Mouse (Mus musculus) urinary bladder, postnatal 4 days (tissue): ENCODE results near the gene Tmem87a.

Source experiments
- DNase-seq, 2 experiments: peaks; one replicate each; pipeline ENCODE4 v3.0.0; 2021 to 2022; ENCODE audit warnings: low spot score in 2 of 2

Gene Tmem87a

GRCm38 (mm10) chr2:120366501-120366900, 37.4 kb downstream of the Tmem87a start:
- no peak for DNase-seq

- DNase-seq, result no peak
These were observed 43.5 kb downstream of the Tmem87a start for GRCm38 (mm10) chr2:120360425-120360824.

- DNase-seq, result peak; percentile 82 to 93
These were observed 50.9 kb downstream of the Tmem87a start, which contains the start of gene Vps39 for GRCm38 (mm10) chr2:120352682-120353646. Gene Vps39 (minus strand): TSS chr2:120353137.

- no peak for DNase-seq
These were observed 52.6 kb downstream of the Tmem87a start for GRCm38 (mm10) chr2:120351321-120351720.

GRCm38 (mm10) chr2:120348120-120348519, 55.8 kb downstream of the Tmem87a start:
- no peak for DNase-seq

- no peak for DNase-seq
These were observed 62.2 kb downstream of the Tmem87a start for GRCm38 (mm10) chr2:120341741-120342140.

GRCm38 (mm10) chr2:120337886-120338285, 66.0 kb downstream of the Tmem87a start:
- no peak for DNase-seq

- no peak for DNase-seq
These were observed 72.3 kb downstream of the Tmem87a start for GRCm38 (mm10) chr2:120331575-120331974.

GRCm38 (mm10) chr2:120315077-120315476, 88.8 kb downstream of the Tmem87a start:
- DNase-seq, result no peak

- no peak for DNase-seq
These were observed 89.4 kb downstream of the Tmem87a start for GRCm38 (mm10) chr2:120314487-120314886.

GRCm38 (mm10) chr2:120313976-120314375, 89.9 kb downstream of the Tmem87a start, which contains the start of gene Pla2g4f:
Gene Pla2g4f (minus strand): TSS chr2:120314165.
- no peak for DNase-seq

- DNase-seq, result no peak
These were observed 91.6 kb downstream of the Tmem87a start for GRCm38 (mm10) chr2:120312276-120312825.
